In genomic region chr14:16573475-16574171, GRCm38 (mm10) we compare ENCODE assay signal across 9 mouse cellular contexts.
DNase-seq lines count a peak whose midpoint lies in the region; ATAC-seq lines count a peak whose summit lies in the region.
"Had no signal": no experiment of that assay in that cellular context is flagged by ENCODE, and none has a peak within 500 bp of the region (broad histone marks: within the 10 kb centered on the region; RNA-seq: fewer than 3 reads in every experiment).

No protein-coding gene starts in this region.

- H3K4me3 ChIP-seq in heart, embryonic 12.5 days: peak overlapping the region; percentile 77
- H3K4me3 ChIP-seq in embryonic facial prominence, embryonic 10.5 days: peak overlapping the region; percentile 76
- peak overlapping the region; percentile 69 for H3K4me3 ChIP-seq in hindbrain, embryonic 16.5 days (ENCODE audit: low read length)
- H3K4me3 ChIP-seq in midbrain, embryonic 11.5 days (ENCODE audit: low read depth, low read length): no peak overlapping the region

- H3K36me3 ChIP-seq in heart, embryonic 12.5 days: no peaks in the 10 kb centered on the region
- no peaks in the 10 kb centered on the region for H3K36me3 ChIP-seq in embryonic facial prominence, embryonic 10.5 days (replicated peaks)
- H3K36me3 ChIP-seq in hindbrain, embryonic 16.5 days (ENCODE audit: control insufficient read depth, insufficient read depth, low read length): no peaks in the 10 kb centered on the region
- H3K36me3 ChIP-seq in midbrain, embryonic 11.5 days (ENCODE audit: control insufficient read depth, insufficient read depth, low read length): no peaks in the 10 kb centered on the region

- no peaks in the 10 kb centered on the region for H3K27me3 ChIP-seq in heart, embryonic 12.5 days (replicated peaks)
- H3K27me3 ChIP-seq in embryonic facial prominence, embryonic 10.5 days (replicated peaks; ENCODE audit: low read depth, poor library complexity, severe bottlenecking): peaks cover 35% of the 10 kb centered on the region
- H3K27me3 ChIP-seq in hindbrain, embryonic 16.5 days (replicated peaks; ENCODE audit: control insufficient read depth, insufficient read depth, low read length): peaks cover 3% of the 10 kb centered on the region
- H3K27me3 ChIP-seq in midbrain, embryonic 11.5 days (ENCODE audit: control insufficient read depth, insufficient read depth, low read length): peaks cover 10% of the 10 kb centered on the region; the same call in 1 of the 2 replicates

- ATAC-seq in heart, embryonic 12.5 days (ENCODE audit: insufficient number of reproducible peaks, low FRiP score): no peak
- no peak for ATAC-seq in hindbrain, embryonic 16.5 days
- ATAC-seq in midbrain, embryonic 11.5 days (ENCODE audit: low FRiP score): no peak
- no peak for ATAC-seq in megakaryocyte, adult 5-6 weeks (ENCODE audit: poor library complexity, severe bottlenecking)
- ATAC-seq: lung, postnatal 0 days had no signal

- DNase-seq in heart, adult 8-10 months (ENCODE audit: low spot score): no peak
- DNase-seq in embryonic facial prominence, embryonic 10.5 days (ENCODE audit: low spot score): no peak
- peak; percentile 86 for DNase-seq in midbrain, embryonic 11.5 days (ENCODE audit: low spot score, missing footprints)
- DNase-seq in left cerebral cortex, adult 8-10 months (ENCODE audit: low spot score in 2 of 2): no peak
- no peak for DNase-seq in left cerebral cortex, postnatal 4 days

- no peaks in the 10 kb centered on the region for H3K9me3 ChIP-seq in heart, embryonic 12.5 days (replicated peaks)
- H3K9me3 ChIP-seq in embryonic facial prominence, embryonic 10.5 days: no peaks in the 10 kb centered on the region
- no peaks in the 10 kb centered on the region for H3K9me3 ChIP-seq in hindbrain, embryonic 16.5 days (ENCODE audit: control insufficient read depth, low read length)
- H3K9me3 ChIP-seq in midbrain, embryonic 11.5 days (ENCODE audit: control insufficient read depth, low read length): no peaks in the 10 kb centered on the region

- H3K4me1 ChIP-seq in heart, embryonic 12.5 days (replicated peaks): peaks cover 32% of the 10 kb centered on the region
- H3K4me1 ChIP-seq in embryonic facial prominence, embryonic 10.5 days: peaks cover 66% of the 10 kb centered on the region
- no peaks in the 10 kb centered on the region; the same call in none of the 2 replicates for H3K4me1 ChIP-seq in hindbrain, embryonic 16.5 days (ENCODE audit: control insufficient read depth, insufficient read depth, low read depth, low read length)
- peaks cover 11% of the 10 kb centered on the region; the same call in 1 of the 2 replicates for H3K4me1 ChIP-seq in midbrain, embryonic 11.5 days (ENCODE audit: control insufficient read depth, insufficient read depth, low read length)

- intact Hi-C loops in left cerebral cortex, postnatal 4 days (cut with DNase I): no loop called here

- H3K27ac ChIP-seq in heart, embryonic 12.5 days (ENCODE audit: poor library complexity, severe bottlenecking): peak overlapping the region; percentile 98
- peak overlapping the region; percentile 95 for H3K27ac ChIP-seq in embryonic facial prominence, embryonic 10.5 days (replicated peaks)
- no peak overlapping the region for H3K27ac ChIP-seq in hindbrain, embryonic 16.5 days (ENCODE audit: low read depth, low read length)
- no peak overlapping the region for H3K27ac ChIP-seq in midbrain, embryonic 11.5 days (ENCODE audit: low read depth, low read length)

- peak overlapping the region; percentile 81 for H3K4me2 ChIP-seq in heart, embryonic 12.5 days
- H3K4me2 ChIP-seq in hindbrain, embryonic 16.5 days (ENCODE audit: low read length): peak overlapping the region; percentile 93
- peak overlapping the region; percentile 84; the same call in 1 of the 2 replicates for H3K4me2 ChIP-seq in midbrain, embryonic 11.5 days

- H3K9ac ChIP-seq in heart, embryonic 12.5 days: peak overlapping the region; percentile 89
- H3K9ac ChIP-seq in hindbrain, embryonic 16.5 days (ENCODE audit: low read depth, low read length): no peak overlapping the region
- no peak overlapping the region for H3K9ac ChIP-seq in midbrain, embryonic 11.5 days (ENCODE audit: low read length)

- 26% methylated on average over 6 of the region's 6 CpGs for WGBS in heart, embryonic 12.5 days
- WGBS in embryonic facial prominence, embryonic 10.5 days: 36% methylated on average over 6 of the region's 6 CpGs
- WGBS in hindbrain, embryonic 16.5 days: 48% methylated on average over 6 of the region's 6 CpGs
- WGBS in midbrain, embryonic 11.5 days: 61% methylated on average over 6 of the region's 6 CpGs

Comparison
In these comparisons a context has a peak if more than half of its experiments do, and no peak if none do; other contexts are left out.
1. H3K27ac ChIP-seq: peak in heart, embryonic 12.5 days (single experiment) and embryonic facial prominence, embryonic 10.5 days (single experiment); none in hindbrain, embryonic 16.5 days (single experiment) and midbrain, embryonic 11.5 days (single experiment).
2. Peak in every context shown above with its lines, with median percentiles within 50 percentile points of each other: H3K4me2 ChIP-seq.